Mouse (Mus musculus) stomach, postnatal 0 days (tissue): ENCODE results near the gene Micu2. TPM values are rescaled to one million over a fixed set of nuclear protein-coding genes. Genes with fewer than 3 reads are reported as not detected.

ENCODE experiments used
- ATAC-seq: fragments of 200-750 bp; cut with Nextera tagmentation; 2 replicates; pipeline ENCODE4 v1.8.0; 2017; ENCODE audit not compliant: low FRiP score, low TSS enrichment
- DNase-seq: peaks from one replicate; pipeline ENCODE4 v3.0.0-alpha.2; 2016; ENCODE audit warnings: low spot score
- H3K27ac ChIP-seq: fragments of 300-500 bp; sonication (generic); replicated peaks from 2 replicates; pipeline ENCODE4 v1.5.1; 2014; ENCODE audit warnings: mild to moderate bottlenecking, control low read depth
- H3K27me3 ChIP-seq: fragments of 300-500 bp; sonication (generic); 2 replicates; pipeline ENCODE4 v1.6.1; 2014; ENCODE audit warnings: low read length; ENCODE audit not compliant: control insufficient read depth, insufficient read depth
- H3K36me3 ChIP-seq: fragments of 300-500 bp; sonication (generic); 2 replicates; pipeline ENCODE4 v1.6.1; 2014; ENCODE audit warnings: low read length, mixed read lengths; ENCODE audit not compliant: control insufficient read depth, insufficient read depth
- H3K4me1 ChIP-seq: fragments of 300-500 bp; sonication (generic); replicated peaks from 2 replicates; pipeline ENCODE4 v1.6.1; 2014; ENCODE audit warnings: antibody characterized with exemption; ENCODE audit not compliant: control insufficient read depth, insufficient read depth
- H3K4me2 ChIP-seq: fragments of 300-500 bp; sonication (generic); replicated peaks from 2 replicates; pipeline ENCODE4 v1.6.1; 2014; ENCODE audit warnings: low read depth, mild to moderate bottlenecking, control low read depth, moderate library complexity
- H3K4me3 ChIP-seq: fragments of 300-500 bp; sonication (generic); 2 replicates; pipeline ENCODE4 v1.5.1; 2014; ENCODE audit warnings: low read depth, low read length, control low read depth
- H3K9ac ChIP-seq: fragments of 300-500 bp; sonication (generic); 2 replicates; pipeline ENCODE4 v1.6.1; 2014; ENCODE audit warnings: mild to moderate bottlenecking, low read length, control low read depth, mixed read lengths
- H3K9me3 ChIP-seq: fragments of 300-500 bp; sonication (generic); 2 replicates; pipeline ENCODE4 v1.6.1; 2016; ENCODE audit warnings: low read length; ENCODE audit not compliant: control insufficient read depth
- CTCF ChIP-seq: IDR thresholded peaks from 2 replicates; pipeline ENCODE4 v1.5.1; 2016; ENCODE audit warnings: antibody characterized with exemption, low read depth, mild to moderate bottlenecking, moderate library complexity
- EP300 ChIP-seq: optimal IDR thresholded peaks from 2 replicates; pipeline ENCODE3; 2016; ENCODE audit warnings: antibody characterized with exemption
- WGBS: fragments of 180-500 bp; shearing (Covaris S2); extraction: QIAGEN DNeasy Blood & Tissue Kit; methylation state at CpG from one replicate; pipeline ENCODE4 v1.1.7; 2014; 5-methylcytosine and 5-hydroxymethylcytosine counted together
- polyA plus RNA-seq: library from polyadenylated mRNA; unstranded; fragments of >200 nt; fragmentation: Nextera tagmentation; extraction: Ambion mirVana; gene quantifications from 2 replicates; pipeline ENCODE4 v1.2.1, GENCODE M21; 2015

Micu2 gene
- polyA plus RNA-seq, 1 experiment from 2014 or later: 71.8 TPM

GRCm38 (mm10) chr14:57975656-57976055 is 23.4 kb downstream of the Micu2 start:
- no peak for DNase-seq
- no peaks in the 10 kb centered on the region for H3K9me3 ChIP-seq
- H3K4me2 ChIP-seq: no peak overlapping the region
- TF ChIP-seq CTCF (no peak), EP300 (no peak)
- H3K27ac ChIP-seq: no peak overlapping the region
- H3K36me3 ChIP-seq: no peaks in the 10 kb centered on the region
- H3K9ac ChIP-seq: no peak overlapping the region
- no peaks in the 10 kb centered on the region for H3K4me1 ChIP-seq
- H3K27me3 ChIP-seq: no peaks in the 10 kb centered on the region
- 31% methylated on average over 6 of the region's 6 CpGs for WGBS
- no peak overlapping the region for H3K4me3 ChIP-seq
- ATAC-seq: no peak; the same call in 1 of the 2 replicates

GRCm38 (mm10) chr14:57971986-57972525 is 27.0 kb downstream of the Micu2 start:
- ATAC-seq (no peak), DNase-seq (no peak)
- H3K4me3 ChIP-seq: no peak overlapping the region
- no peaks in the 10 kb centered on the region for H3K9me3 ChIP-seq
- H3K27me3 ChIP-seq: no peaks in the 10 kb centered on the region
- no peaks in the 10 kb centered on the region for H3K4me1 ChIP-seq
- peaks cover 3% of the 10 kb centered on the region for H3K36me3 ChIP-seq
- no peak for TF ChIP-seq CTCF
- TF ChIP-seq EP300: no peak
- H3K4me2 ChIP-seq: no peak overlapping the region
- 85% methylated on average over 12 of the region's 12 CpGs for WGBS
- no peak overlapping the region for H3K9ac ChIP-seq
- no peak overlapping the region for H3K27ac ChIP-seq

- H3K4me3 ChIP-seq: no peak overlapping the region
- 76% methylated on average over 6 of the region's 6 CpGs for WGBS
- no peaks in the 10 kb centered on the region for H3K4me1 ChIP-seq
- peaks cover 3% of the 10 kb centered on the region for H3K36me3 ChIP-seq
- H3K4me2 ChIP-seq: no peak overlapping the region
- H3K27ac ChIP-seq: no peak overlapping the region
- TF ChIP-seq EP300 (no peak), CTCF (no peak)
- no peaks in the 10 kb centered on the region for H3K9me3 ChIP-seq
- no peak for DNase-seq
- no peak for ATAC-seq
- H3K27me3 ChIP-seq: no peaks in the 10 kb centered on the region
- no peak overlapping the region for H3K9ac ChIP-seq
These were observed 30.2 kb downstream of the Micu2 start for GRCm38 (mm10) chr14:57968873-57969272.

- Histone ChIP-seq H3K27me3 (no peaks in the 10 kb centered on the region), H3K4me3 (no peak overlapping the region), H3K4me2 (no peak overlapping the region), H3K9me3 (no peaks in the 10 kb centered on the region), H3K36me3 (peaks cover 3% of the 10 kb centered on the region), H3K9ac (no peak overlapping the region), H3K4me1 (no peaks in the 10 kb centered on the region), H3K27ac (no peak overlapping the region)
- ATAC-seq: no peak
- no peak for DNase-seq
- no peak for TF ChIP-seq EP300
- TF ChIP-seq CTCF: no peak
- WGBS: 74% methylated on average over 4 of the region's 4 CpGs
These were observed 31.8 kb downstream of the Micu2 start for GRCm38 (mm10) chr14:57967080-57967797.

GRCm38 (mm10) chr14:57961861-57962260 is 37.2 kb downstream of the Micu2 start:
- 51% methylated on average over 4 of the region's 4 CpGs for WGBS
- DNase-seq (peak; percentile 25), ATAC-seq (0 out of 2 replicates have a peak, but pooled peaks have one; percentile 35)
- H3K9ac ChIP-seq: no peak overlapping the region
- H3K4me3 ChIP-seq: no peak overlapping the region
- no peaks in the 10 kb centered on the region for H3K4me1 ChIP-seq
- no peaks in the 10 kb centered on the region for H3K9me3 ChIP-seq
- no peak overlapping the region for H3K27ac ChIP-seq
- H3K4me2 ChIP-seq: no peak overlapping the region
- H3K27me3 ChIP-seq: no peaks in the 10 kb centered on the region
- TF ChIP-seq CTCF: no peak
- H3K36me3 ChIP-seq: no peaks in the 10 kb centered on the region; the same call in 1 of the 2 replicates

GRCm38 (mm10) chr14:57951089-57951488 is 48.0 kb downstream of the Micu2 start:
- H3K27me3 ChIP-seq: no peaks in the 10 kb centered on the region
- 38% methylated on average over 2 of the region's 2 CpGs for WGBS
- no peak overlapping the region for H3K4me3 ChIP-seq
- no peaks in the 10 kb centered on the region for H3K36me3 ChIP-seq
- no peaks in the 10 kb centered on the region for H3K4me1 ChIP-seq
- H3K9me3 ChIP-seq: no peaks in the 10 kb centered on the region
- H3K27ac ChIP-seq: no peak overlapping the region
- TF ChIP-seq CTCF: peak; percentile 74
- no peak for TF ChIP-seq EP300
- ATAC-seq (no peak), DNase-seq (peak; percentile 40)
- H3K4me2 ChIP-seq: no peak overlapping the region
- no peak overlapping the region for H3K9ac ChIP-seq
